Mouse (Mus musculus) layer of hippocampus, postnatal 14 days (tissue): ENCODE results near the gene OR5BS1P. TPM values are rescaled to one million over a fixed set of nuclear protein-coding genes. Genes with fewer than 3 reads are reported as not detected.
"Not testable (repeated sequence)": the region's sequence is repeated elsewhere in the genome, so short reads cannot be mapped to it uniquely, and the experiment has no call there.

Experiments used
- DNase-seq, 2 experiments: peaks; one replicate each; pipeline ENCODE4 v3.0.0; 2021 to 2022; ENCODE audit warnings: low spot score in 2 of 2, mixed read lengths in 1 of 2
- long read RNA-seq, 2 experiments: library from polyadenylated mRNA; stranded (forward); transcript quantifications; one replicate each; pipeline ENCODE4 v2.0.0; 2021
- total RNA-seq, 2 experiments: library from RNA; stranded (reverse); gene quantifications; 2 replicates each; pipeline ENCODE4 v1.2.3; 2021

The OR5BS1P gene
- not detected for total RNA-seq
- long read RNA-seq, experiment 1: 0 reads
- long read RNA-seq, experiment 2: 0 reads

DNA sequence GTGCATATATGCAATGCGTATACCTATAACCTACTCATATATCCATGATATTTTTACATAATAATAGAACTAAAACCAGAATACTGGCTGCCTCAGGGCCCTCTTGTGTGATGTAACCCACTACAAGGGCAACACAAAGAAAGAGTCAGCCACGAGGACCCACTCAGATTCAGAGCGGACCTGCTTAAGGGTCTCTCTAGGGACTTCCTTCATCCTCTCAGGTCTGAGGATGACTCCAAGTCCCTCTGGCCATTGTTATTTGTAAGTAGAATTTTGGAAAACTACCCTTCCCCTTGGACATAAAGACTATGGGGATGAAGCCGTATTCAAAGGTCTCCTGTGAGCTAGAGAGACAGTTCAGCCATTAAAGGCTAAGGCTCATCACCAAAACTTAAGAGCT is at the start of gene OR5BS1P:
OR5BS1P (plus strand) TSS at position 301 of the 400 bp plus-strand sequence.
- DNase-seq: no peak

DNA sequence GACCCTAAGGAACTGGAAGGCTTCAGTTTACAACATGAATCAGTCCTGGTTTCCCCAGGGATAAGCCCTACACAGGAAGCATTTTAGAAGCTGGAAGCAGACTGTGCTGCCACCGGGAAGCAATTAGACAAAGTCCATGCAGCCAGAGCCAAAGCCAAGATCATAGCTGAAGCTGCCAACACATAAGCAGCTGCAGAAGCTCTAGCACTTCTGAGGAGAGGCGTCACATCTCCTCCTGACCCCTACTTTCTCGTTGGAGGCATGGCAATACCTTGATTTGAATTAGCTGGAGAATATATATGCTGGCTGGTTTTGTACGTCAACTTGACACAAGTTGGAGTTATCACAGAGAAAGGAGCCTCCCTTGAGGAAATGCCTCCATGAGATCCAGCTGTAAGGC is 48.8 kb upstream of the OR5BS1P start:
- no peak for DNase-seq

DNA sequence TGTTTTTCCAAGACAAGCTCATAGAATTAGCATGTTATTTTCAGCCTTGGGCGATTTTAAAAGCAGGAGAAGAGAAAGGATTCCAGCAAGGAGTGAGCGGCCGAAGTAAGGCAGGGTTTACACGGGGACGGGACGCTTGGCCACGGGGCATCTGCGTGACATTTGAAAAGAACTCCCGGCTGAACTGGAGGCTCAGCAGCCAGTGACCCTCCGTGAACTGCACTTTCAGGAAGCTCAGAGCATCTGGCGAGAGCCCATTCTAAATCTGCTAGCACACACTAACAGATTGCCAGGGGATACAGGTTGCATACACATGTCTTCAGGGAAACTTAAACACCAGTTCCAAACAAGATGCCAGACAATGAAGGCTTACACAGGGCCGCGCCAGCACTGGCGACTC is 45.4 kb upstream of the OR5BS1P start:
- no peak for DNase-seq

DNA sequence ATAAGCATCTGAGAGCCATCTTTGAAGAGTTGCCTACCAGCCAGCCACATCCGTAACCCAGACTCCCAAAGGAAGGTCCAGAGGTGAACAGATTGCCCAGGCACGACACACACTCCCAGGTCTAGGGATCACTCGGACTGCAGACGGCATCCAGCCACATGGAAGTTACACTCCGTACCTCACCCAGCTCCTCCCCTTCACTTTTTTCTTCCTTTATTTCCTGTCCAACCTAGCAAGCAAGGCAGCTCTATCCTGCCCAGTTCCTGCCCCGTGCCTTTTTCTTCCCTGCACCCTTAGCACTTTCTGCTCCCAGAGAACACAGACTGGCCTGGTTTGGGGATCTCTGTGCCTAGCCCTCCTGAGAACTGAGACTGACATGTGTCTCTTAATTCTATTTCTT is 44.9 kb upstream of the OR5BS1P start:
- no peak for DNase-seq

DNA sequence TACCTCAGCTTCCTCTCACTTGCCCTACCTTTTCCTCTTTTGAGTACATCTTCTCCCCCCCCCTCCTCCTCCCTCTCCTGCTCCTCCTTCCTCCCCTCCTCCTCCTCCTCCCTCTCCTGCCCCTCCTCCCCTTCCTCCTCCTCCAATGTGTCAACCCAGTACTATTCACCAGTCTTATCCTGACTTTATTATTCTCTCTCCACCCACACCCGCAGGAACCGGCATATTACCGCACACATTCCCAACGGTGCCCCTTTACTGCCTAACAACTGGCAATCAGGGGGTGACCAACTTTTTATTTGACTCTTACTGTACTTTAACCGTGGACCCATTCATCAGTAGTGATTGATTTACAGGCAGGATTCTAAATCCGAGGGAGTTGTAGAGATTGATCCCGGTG is 44.5 kb upstream of the OR5BS1P start:
- no peak for DNase-seq

DNA sequence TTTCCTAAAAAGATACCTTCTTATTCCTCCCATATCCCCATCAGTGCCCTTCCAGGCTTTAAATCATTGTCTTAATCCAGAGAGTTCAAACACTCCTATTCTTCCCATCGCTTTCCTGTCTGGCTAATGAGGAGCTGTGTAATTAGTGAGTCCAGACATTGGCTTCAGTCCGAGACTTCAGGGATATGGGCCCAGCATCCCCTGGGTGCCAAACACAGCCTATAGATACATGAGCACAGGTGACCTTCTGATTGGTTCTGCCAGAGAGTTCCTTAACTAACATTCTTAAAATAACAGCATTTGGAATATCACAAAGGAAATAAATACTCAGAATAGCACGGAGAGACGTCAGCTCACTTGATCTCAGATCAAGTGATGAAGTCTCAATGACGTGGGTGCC is 38.8 kb upstream of the OR5BS1P start, which contains the start of gene Olfr282:
Olfr282 (plus strand) TSS at position 301 of the 400 bp plus-strand sequence.
- DNase-seq: not testable (repeated sequence)

DNA sequence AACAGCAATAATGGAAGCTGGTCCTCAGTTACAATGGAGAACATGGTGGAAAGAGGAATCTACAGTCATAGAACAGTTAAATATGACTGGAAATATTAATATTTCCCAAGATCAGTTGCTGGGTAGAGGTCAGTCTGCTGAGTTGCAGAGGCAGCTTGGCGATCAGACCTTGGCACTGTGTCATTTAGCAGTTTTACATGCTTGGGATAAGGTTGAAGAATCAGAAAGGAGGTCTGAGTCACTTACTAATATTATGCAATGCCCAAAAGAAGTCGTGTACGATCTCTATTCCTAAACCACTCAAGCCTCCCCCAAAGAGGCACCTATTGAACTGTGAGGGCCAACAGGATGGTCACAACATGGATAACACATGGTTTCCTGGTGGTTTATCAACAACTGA is 25.1 kb upstream of the OR5BS1P start:
- no peak for DNase-seq

DNA sequence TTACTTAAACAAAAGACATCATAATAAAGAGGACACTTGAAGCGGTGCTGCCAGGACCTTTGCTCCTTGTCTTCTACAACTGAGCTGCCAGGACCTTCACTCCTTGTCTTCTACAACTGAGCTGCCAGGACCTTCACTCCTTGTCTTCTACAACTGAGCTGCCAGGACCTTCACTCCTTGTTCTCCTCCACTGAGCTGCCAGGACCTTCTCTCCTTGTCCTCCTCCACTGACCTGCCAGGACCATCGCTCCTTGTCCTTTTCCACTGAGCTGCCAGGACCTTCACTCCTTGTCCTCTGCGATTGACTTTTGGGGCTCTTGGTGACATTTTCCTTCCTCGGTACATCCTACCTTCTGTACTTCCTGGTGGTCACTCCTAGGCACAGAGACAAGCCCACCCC is 21.2 kb upstream of the OR5BS1P start:
- DNase-seq: no peak

DNA sequence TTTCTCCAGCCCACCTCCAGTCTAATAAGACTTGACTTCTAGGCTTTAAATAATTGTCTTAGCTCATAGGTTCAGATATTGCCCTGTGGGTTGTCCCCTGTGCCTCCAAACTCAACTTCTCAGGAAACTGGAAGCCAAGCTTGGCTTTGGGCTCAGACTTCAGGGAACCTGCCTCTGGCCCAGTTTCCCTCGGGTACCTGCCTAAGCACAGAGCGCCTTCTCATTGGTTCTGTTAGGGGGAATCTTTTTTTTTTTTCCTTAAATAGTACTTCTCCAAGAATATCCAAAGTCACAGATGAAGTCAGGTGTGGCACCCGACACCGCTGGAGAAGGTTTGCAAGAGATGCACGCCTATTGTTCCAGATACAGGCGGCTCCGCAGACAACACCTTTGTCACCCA is 17.4 kb upstream of the OR5BS1P start, which contains the start of gene Olfr281:
Olfr281 (plus strand) TSS at position 301 of the 400 bp plus-strand sequence.
- DNase-seq: no peak

DNA sequence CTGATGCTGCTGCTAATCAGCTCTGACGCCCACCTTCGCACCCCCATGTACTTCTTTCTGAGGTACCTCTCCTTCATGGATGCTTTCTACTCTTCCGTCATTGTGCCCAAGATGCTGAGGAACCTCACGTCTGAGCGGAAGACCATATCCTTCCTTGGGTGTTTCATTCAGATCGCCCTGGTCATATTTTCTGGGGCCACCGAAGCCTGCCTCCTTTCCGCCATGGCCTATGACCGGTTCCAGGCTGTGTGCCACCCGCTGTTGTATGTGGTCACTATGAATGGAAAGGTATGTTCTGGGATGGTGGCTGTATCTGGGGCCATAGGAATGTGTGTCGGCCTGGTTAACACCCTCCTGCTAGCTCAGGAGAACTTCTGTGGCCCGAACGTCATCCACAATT is 1.8 kb downstream of the OR5BS1P start:
- no peak for DNase-seq

DNA sequence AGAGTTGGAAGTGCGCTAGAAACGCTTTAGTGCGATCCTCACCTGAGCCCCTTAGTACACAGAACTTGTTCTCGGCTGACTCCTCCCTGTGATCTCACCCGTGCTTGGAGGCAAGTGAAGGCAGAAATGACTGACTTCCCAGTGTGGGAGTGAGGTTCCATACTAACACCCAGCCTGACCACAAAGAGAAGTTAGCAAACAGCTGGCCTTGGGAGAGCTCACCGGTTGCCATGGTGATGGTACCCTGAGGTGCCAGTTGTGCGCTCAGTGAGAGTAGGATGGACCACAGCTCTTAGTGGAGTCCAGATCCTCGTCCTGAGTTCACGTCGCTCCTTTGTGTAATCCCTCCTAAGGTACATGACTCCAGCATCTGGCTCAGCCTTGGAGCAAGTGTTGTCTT is 5.3 kb downstream of the OR5BS1P start:
- DNase-seq: no peak

DNA sequence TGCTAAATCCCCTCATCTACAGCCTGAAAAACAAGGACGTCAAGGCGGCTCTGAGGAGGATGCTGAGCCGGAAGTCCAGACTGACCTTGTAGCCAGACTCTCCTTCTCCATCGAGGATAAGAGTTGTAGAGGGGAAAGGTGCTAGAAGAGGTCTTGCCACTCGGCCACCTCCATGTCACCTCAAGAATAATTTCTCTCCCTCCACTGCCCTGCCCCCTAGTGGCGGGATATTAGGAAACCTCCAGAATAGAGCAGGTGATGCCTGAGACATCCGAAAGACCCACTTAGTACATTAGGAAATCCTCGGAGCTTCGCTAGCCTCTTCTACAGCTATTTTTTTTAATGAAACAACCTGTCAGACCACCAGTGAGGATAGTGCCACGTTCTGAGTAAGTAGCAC is 5.7 kb downstream of the OR5BS1P start:
- DNase-seq: peak in 1 of 2 experiments; percentile 20

DNA sequence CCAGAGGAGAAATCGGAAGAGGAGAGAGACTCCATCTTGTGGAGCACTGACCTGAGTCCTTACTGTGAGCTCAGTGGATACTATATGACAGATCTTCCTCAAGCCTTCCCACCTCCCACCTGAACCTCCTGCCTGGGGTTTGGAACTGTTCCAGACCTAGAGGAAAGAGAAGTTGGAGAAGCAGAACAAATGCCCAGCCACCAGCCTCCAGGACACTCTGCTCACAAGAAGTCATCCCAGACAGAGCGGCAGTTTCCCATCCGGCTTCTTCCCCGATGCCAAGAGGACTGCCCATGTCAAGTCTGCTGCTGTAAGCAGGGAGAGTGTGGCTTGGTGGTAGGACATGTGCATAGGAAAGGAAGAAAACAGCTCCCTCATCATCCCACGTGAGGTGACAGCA is 6.6 kb downstream of the OR5BS1P start:
- DNase-seq: no peak

DNA sequence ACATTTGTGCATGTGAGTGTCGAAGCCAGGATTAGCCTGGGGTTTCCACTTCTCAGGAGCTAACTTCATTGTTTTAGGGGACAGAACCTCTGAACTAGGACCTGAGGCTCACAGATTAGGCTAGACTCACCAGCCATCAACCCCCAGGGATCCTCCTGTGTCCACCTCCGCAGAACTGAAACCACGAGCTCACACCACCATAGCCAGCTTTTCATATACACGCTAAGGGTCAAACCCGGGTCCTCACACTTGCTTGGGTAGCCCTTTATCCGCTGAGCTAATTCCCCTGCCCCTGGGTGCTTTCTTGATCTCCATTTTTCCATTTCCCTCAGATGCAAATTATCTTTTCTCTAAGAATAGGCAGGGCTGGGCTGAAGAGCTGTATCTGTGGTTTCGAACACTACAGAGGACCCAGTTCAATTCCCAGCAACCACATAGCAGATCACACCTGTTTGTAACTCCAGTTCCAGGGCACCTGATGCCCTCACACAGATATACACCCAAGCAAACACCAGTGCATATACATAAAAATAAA is 9.9 kb downstream of the OR5BS1P start:
- no peak for DNase-seq

DNA sequence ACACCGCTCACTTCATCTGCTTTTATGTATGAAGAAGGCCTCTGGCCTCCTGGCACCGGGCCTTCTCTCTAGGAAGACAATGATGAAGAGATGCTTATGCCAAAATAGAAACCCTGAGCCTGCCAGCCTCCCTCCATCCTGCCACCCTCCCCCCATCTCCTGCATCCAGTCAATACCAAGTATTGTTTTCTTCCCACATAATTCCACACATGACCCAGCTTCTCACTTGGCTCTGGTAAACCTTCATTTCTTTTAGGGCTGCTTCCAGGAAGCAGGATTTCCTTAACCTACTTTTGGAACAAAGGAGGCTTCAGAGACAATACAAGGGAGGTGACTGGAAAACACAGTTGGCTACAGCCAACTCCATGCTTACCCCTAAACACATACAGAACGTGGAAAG is 13.0 kb downstream of the OR5BS1P start, which contains the start of gene Lalba:
Lalba (minus strand) TSS at position 21 of the 400 bp plus-strand sequence.
- no peak for DNase-seq

DNA sequence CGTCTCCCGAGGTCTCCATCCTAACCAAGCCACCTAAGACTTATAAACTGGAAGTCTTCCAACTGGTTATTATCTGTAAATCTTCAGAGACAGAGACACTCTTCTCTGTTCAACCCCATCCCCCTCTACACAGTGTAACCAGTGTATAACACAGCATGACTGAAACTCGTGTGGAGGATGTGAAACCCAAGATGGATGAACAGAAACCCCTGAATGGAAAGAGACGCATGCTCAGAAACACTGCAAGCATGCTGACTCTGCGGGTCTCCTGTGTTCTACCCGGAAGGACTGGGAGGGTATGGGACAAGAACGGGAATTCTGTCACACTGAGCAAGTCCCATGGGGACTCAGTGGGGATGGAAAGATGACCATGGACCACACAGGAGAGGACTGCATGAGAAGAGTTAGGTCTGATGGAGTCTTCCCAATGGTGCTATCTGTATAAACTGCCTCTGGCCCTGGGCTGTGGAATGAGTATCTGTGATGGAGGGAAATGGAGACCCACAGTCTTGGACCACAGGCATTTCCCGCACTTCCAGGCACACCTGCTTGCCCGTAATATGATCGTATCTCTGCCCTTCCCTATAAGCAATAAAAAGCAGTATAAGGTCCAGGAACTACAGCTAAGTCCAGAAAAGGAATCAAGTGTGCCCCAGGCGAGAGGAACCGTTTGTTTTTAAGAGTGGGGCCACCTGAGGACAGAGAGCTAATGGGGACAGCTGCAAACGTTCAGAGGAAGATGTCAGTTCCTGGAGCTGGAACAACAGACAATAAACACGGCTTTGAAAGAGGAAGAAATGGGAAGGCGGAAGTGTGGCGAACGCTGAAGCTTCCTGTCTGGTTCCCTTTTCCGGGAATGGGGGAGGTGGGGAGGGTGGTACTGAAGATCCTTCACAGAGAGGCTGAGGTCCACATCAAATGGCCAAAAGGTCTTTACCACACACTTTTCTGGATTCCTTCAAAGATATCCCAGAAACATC is 14.5 kb downstream of the OR5BS1P start:
- DNase-seq: peak in 1 of 2 experiments; percentile 15

DNA sequence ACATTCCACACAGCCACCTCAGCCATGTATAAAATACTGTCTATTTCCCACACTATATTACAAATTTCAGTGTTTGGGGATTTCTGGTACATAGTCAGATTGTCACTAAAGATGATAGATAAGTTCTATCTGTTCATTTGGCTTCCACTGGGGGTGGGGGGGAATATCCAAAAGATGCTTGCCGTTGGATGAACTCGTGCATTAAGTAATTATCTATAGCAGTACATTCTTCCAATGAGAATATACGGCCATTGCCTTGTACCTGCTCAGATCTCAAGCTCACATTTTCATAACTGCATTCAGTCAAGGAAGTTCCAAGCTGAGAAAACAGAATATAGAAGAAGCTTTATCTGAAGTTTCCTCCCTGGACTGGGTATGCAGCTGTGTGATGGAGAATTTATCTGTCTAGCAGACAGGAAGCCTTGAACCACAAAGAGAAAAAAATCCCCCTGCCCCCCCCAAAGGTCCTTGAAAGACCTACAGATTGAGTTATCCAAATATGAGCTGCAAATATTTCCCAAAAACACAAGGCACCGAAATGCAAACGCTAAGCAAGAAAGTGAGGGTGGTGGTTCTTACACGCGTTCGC is 16.8 kb downstream of the OR5BS1P start:
- DNase-seq: no peak

DNA sequence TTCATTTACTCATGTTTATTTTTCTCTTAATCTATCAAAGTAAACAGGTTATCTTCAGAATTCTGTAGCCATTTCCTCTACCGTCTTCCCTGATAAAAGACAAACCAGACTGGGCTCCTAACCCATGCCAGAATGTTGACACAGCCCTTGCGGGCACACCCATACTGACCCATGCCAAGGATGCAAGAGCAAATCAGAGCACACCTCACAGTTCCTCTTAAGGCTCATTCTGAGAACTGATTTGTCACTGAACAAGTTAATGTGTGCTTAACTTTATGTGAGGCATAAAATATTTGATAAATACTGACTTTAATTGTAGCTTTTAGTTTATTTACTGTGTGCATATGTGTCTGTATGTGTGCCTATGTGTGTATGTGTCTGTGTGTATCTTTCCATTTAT is 21.6 kb downstream of the OR5BS1P start:
- DNase-seq: no peak

DNA sequence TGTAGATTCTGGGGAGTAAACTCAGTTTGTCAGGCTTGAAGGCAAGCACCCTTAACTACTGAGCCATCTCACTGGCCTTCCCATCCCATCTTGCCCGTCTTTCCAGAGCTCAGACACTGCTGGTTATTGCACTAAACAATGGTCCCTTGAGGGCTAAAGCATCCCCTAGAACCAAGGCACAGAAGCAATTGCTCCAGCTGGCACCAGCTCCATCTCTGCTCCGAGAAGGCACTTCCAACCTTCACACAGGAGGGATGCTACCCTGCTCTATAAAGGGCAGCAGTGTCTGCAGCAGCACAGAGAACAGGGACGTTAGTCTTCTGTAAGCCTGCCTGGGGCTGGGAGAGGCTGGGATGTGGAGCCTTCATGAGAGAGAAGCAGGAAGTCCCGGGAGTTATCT is 22.4 kb downstream of the OR5BS1P start, which contains the start of gene Olfr279:
Olfr279 (plus strand) TSS at position 301 of the 400 bp plus-strand sequence.
- DNase-seq: no peak

DNA sequence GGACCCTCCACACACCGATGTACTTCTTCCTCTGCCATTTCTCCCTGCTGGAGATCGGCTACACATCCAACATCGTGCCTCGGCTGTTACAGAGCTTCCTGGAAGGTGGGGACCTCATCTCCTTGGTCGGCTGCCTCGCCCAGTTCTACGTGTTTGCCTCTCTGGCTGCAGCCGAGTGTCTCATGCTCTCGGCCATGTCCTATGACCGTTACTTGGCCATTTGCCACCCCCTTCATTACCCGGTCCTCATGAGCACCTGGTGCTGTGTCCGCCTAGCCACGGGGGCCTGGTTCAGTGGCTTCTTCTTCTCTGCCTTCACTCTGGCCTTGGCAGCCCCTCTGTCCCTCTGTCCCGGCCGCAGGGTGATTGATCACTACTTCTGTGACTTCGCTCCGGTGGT is 27.9 kb downstream of the OR5BS1P start:
- no peak for DNase-seq

DNA sequence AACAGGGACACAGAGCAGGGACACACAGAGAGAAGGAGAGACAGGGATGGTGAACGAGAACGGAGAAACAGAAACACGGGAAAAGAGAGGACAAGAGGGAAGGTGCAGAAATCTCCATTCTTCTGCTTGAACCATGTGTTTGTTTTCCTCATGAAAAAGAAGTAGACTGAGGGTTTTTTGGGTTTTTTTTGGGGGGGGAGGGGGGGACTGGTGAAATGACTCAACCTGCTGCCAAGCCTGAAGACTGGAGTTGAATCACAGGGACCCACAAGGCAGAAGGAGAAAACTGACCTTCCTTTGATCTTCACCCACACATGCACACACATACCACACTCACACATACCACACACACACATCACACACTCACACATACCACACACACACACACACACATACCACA is 33.6 kb downstream of the OR5BS1P start:
- DNase-seq: no peak

DNA sequence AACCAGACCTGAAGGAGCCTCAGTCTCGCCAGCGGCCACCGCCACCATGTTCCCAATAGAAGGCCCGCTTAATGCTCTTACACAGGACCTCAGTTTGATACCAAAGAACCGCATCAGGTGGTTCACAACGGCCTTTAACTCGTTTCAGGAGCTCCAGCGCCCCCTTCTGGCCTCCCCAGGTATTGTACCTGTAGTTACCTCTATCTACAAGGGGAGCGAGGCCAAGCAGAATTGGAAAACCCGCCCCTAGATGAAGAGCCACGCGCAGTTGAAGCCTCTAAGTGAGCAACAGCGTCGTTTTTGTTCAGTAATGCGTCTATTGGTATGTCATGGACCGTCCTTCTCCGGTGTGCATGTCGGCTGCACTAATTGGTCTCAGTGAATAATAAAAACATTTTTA is 34.8 kb downstream of the OR5BS1P start:
- peak; percentile 47 to 60 for DNase-seq
